Mouse (Mus musculus): ENCODE measurements around the gene Ifitm10. TPM values are rescaled to one million over a fixed set of nuclear protein-coding genes. Genes with fewer than 3 reads are reported as not detected.
"Not testable (repeated sequence)": the region's sequence is repeated elsewhere in the genome, so short reads cannot be mapped to it uniquely, and the experiment has no call there.

Ifitm10 gene
- 1.9 and 2.0 TPM in 2 replicates for polyA plus RNA-seq (2015; fragmentation: Nextera tagmentation; extraction: Ambion mirVana)

GRCm38 (mm10) chr7:142373641-142374412 lies at the start of gene Ifitm10:
Ifitm10 (minus strand) TSS chr7:142373753.
- Histone ChIP-seq H3K4me2 (replicated peaks) (peak within 1 kb of the TSS; percentile 87), H3K4me1 (replicated peaks) (peaks cover 8% of the 10 kb centered on the region), H3K9ac (no peak within 1 kb of the TSS), H3K4me3 (replicated peaks) (peak within 1 kb of the TSS; percentile 39; the same call in 1 of the 2 replicates), H3K27ac (no peak within 1 kb of the TSS), H3K9me3 (no peaks in the 10 kb centered on the region), H3K36me3 (peaks cover 20% of the 10 kb centered on the region), H3K27me3 (replicated peaks) (peaks cover 27% of the 10 kb centered on the region)
- no peak for ATAC-seq
- 72% methylated on average over 8 of the region's 8 CpGs for WGBS

GRCm38 (mm10) chr7:142421826-142422225 lies 48.3 kb upstream of the Ifitm10 start:
- no peak overlapping the region for H3K4me3 ChIP-seq (replicated peaks)
- no peaks in the 10 kb centered on the region for H3K36me3 ChIP-seq
- no peak for ATAC-seq
- no peak overlapping the region for H3K27ac ChIP-seq
- no peaks in the 10 kb centered on the region for H3K9me3 ChIP-seq
- 75% methylated on average over 2 of the region's 2 CpGs for WGBS
- no peak overlapping the region for H3K4me2 ChIP-seq (replicated peaks)
- no peaks in the 10 kb centered on the region for H3K27me3 ChIP-seq (replicated peaks)
- H3K9ac ChIP-seq = no peak overlapping the region
- no peaks in the 10 kb centered on the region for H3K4me1 ChIP-seq (replicated peaks)

GRCm38 (mm10) chr7:142419887-142420286 lies 46.3 kb upstream of the Ifitm10 start:
- Histone ChIP-seq H3K36me3 (no peaks in the 10 kb centered on the region), H3K9ac (no peak overlapping the region), H3K27me3 (replicated peaks) (no peaks in the 10 kb centered on the region), H3K4me1 (replicated peaks) (no peaks in the 10 kb centered on the region), H3K4me2 (replicated peaks) (no peak overlapping the region), H3K27ac (no peak overlapping the region), H3K4me3 (replicated peaks) (no peak overlapping the region), H3K9me3 (no peaks in the 10 kb centered on the region)
- peak; percentile 39; the same call in 1 of the 2 replicates for ATAC-seq
- WGBS = 71% methylated on average over 5 of the region's 5 CpGs

- 91% methylated on average over 8 of the region's 8 CpGs for WGBS
- H3K9ac ChIP-seq = no peak overlapping the region
- ATAC-seq = no peak
Observed at GRCm38 (mm10) chr7:142418679-142419078, 45.1 kb upstream of the Ifitm10 start.

GRCm38 (mm10) chr7:142418027-142418426 lies 44.5 kb upstream of the Ifitm10 start:
- Histone ChIP-seq H3K4me3 (replicated peaks) (no peak overlapping the region), H3K4me1 (replicated peaks) (no peaks in the 10 kb centered on the region), H3K9me3 (no peaks in the 10 kb centered on the region), H3K27me3 (replicated peaks) (no peaks in the 10 kb centered on the region), H3K36me3 (no peaks in the 10 kb centered on the region), H3K4me2 (replicated peaks) (no peak overlapping the region), H3K27ac (no peak overlapping the region), H3K9ac (no peak overlapping the region)
- 89% methylated on average over 2 of the region's 2 CpGs for WGBS
- ATAC-seq = no peak

More at GRCm38 (mm10) chr7:142418679-142419078, 45.1 kb upstream of the Ifitm10 start:
- Histone ChIP-seq H3K4me2 (replicated peaks) (no peak overlapping the region), H3K36me3 (no peaks in the 10 kb centered on the region), H3K9me3 (no peaks in the 10 kb centered on the region), H3K27me3 (replicated peaks) (no peaks in the 10 kb centered on the region), H3K4me3 (replicated peaks) (no peak overlapping the region), H3K27ac (no peak overlapping the region), H3K4me1 (replicated peaks) (no peaks in the 10 kb centered on the region)

GRCm38 (mm10) chr7:142416225-142416624 lies 42.7 kb upstream of the Ifitm10 start:
- H3K4me3 ChIP-seq (replicated peaks) = no peak overlapping the region
- H3K9ac ChIP-seq = no peak overlapping the region
- no peaks in the 10 kb centered on the region for H3K27me3 ChIP-seq (replicated peaks)
- WGBS = 73% methylated on average over 3 of the region's 3 CpGs
- no peaks in the 10 kb centered on the region for H3K4me1 ChIP-seq (replicated peaks)
- H3K27ac ChIP-seq = no peak overlapping the region
- H3K4me2 ChIP-seq (replicated peaks) = no peak overlapping the region
- H3K9me3 ChIP-seq = no peaks in the 10 kb centered on the region
- H3K36me3 ChIP-seq = no peaks in the 10 kb centered on the region
- ATAC-seq = no peak

GRCm38 (mm10) chr7:142415314-142415713 lies 41.8 kb upstream of the Ifitm10 start:
- no peak overlapping the region for H3K4me3 ChIP-seq (replicated peaks)
- H3K4me2 ChIP-seq (replicated peaks) = no peak overlapping the region
- no peaks in the 10 kb centered on the region for H3K4me1 ChIP-seq (replicated peaks)
- no peak overlapping the region for H3K27ac ChIP-seq
- no peaks in the 10 kb centered on the region for H3K36me3 ChIP-seq
- H3K9me3 ChIP-seq = no peaks in the 10 kb centered on the region
- ATAC-seq = no peak
- H3K9ac ChIP-seq = no peak overlapping the region
- WGBS = 51% methylated on average over 4 of the region's 4 CpGs
- no peaks in the 10 kb centered on the region for H3K27me3 ChIP-seq (replicated peaks)

- Histone ChIP-seq H3K4me2 (replicated peaks) (no peak overlapping the region), H3K27me3 (replicated peaks) (no peaks in the 10 kb centered on the region), H3K9ac (no peak overlapping the region), H3K9me3 (no peaks in the 10 kb centered on the region), H3K36me3 (no peaks in the 10 kb centered on the region), H3K27ac (no peak overlapping the region), H3K4me1 (replicated peaks) (no peaks in the 10 kb centered on the region), H3K4me3 (replicated peaks) (no peak overlapping the region)
- ATAC-seq = no peak
- 75% methylated on average over 6 of the region's 6 CpGs for WGBS
Observed at GRCm38 (mm10) chr7:142413285-142413684, 39.7 kb upstream of the Ifitm10 start.

- no peaks in the 10 kb centered on the region for H3K27me3 ChIP-seq (replicated peaks)
- H3K36me3 ChIP-seq = no peaks in the 10 kb centered on the region
- H3K9me3 ChIP-seq = no peaks in the 10 kb centered on the region
- H3K9ac ChIP-seq = no peak overlapping the region
- 75% methylated on average over 3 of the region's 3 CpGs for WGBS
- ATAC-seq = no peak
- no peak overlapping the region for H3K4me2 ChIP-seq (replicated peaks)
- no peaks in the 10 kb centered on the region for H3K4me1 ChIP-seq (replicated peaks)
- no peak overlapping the region for H3K27ac ChIP-seq
- no peak overlapping the region for H3K4me3 ChIP-seq (replicated peaks)
Observed at GRCm38 (mm10) chr7:142409603-142410002, 36.0 kb upstream of the Ifitm10 start.

- Histone ChIP-seq H3K9ac (no peak overlapping the region), H3K27ac (no peak overlapping the region), H3K9me3 (no peaks in the 10 kb centered on the region), H3K4me2 (replicated peaks) (no peak overlapping the region), H3K4me3 (replicated peaks) (no peak overlapping the region), H3K27me3 (replicated peaks) (no peaks in the 10 kb centered on the region), H3K36me3 (no peaks in the 10 kb centered on the region), H3K4me1 (replicated peaks) (no peaks in the 10 kb centered on the region)
- no peak for ATAC-seq
- WGBS = 91% methylated on average over 8 of the region's 8 CpGs
Observed at GRCm38 (mm10) chr7:142408686-142409085, 35.1 kb upstream of the Ifitm10 start.

GRCm38 (mm10) chr7:142407935-142408334 lies 34.4 kb upstream of the Ifitm10 start:
- ATAC-seq = no peak
- no peak overlapping the region for H3K27ac ChIP-seq
- H3K4me3 ChIP-seq (replicated peaks) = no peak overlapping the region
- no peaks in the 10 kb centered on the region for H3K36me3 ChIP-seq
- WGBS = 69% methylated on average over 4 of the region's 4 CpGs
- no peak overlapping the region for H3K9ac ChIP-seq
- H3K4me2 ChIP-seq (replicated peaks) = no peak overlapping the region
- H3K27me3 ChIP-seq (replicated peaks) = no peaks in the 10 kb centered on the region
- no peaks in the 10 kb centered on the region for H3K4me1 ChIP-seq (replicated peaks)
- no peaks in the 10 kb centered on the region for H3K9me3 ChIP-seq

- H3K27ac ChIP-seq; H3K4me2 ChIP-seq (replicated peaks); H3K4me3 ChIP-seq (replicated peaks); H3K9me3 ChIP-seq; H3K36me3 ChIP-seq; H3K27me3 ChIP-seq (replicated peaks); ATAC-seq; H3K4me1 ChIP-seq (replicated peaks); H3K9ac ChIP-seq: not testable (repeated sequence)
- WGBS = 94% methylated on average over 5 of the region's 5 CpGs
Observed at GRCm38 (mm10) chr7:142405134-142405533, 31.6 kb upstream of the Ifitm10 start.

GRCm38 (mm10) chr7:142403591-142403990 lies 30.0 kb upstream of the Ifitm10 start:
- no peak for ATAC-seq
- no peaks in the 10 kb centered on the region for H3K9me3 ChIP-seq
- H3K4me1 ChIP-seq (replicated peaks) = no peaks in the 10 kb centered on the region
- H3K4me2 ChIP-seq (replicated peaks) = no peak overlapping the region
- WGBS = 55% methylated on average over 4 of the region's 4 CpGs
- H3K4me3 ChIP-seq (replicated peaks) = no peak overlapping the region
- no peak overlapping the region for H3K27ac ChIP-seq
- H3K27me3 ChIP-seq (replicated peaks) = no peaks in the 10 kb centered on the region
- H3K36me3 ChIP-seq = no peaks in the 10 kb centered on the region
- no peak overlapping the region for H3K9ac ChIP-seq

Data from intestine, embryonic 15.5 days (tissue).